Mouse (Mus musculus) mesoderm, embryonic 11.5 days (tissue): ENCODE measurements at regions not wholly inside any gene's neighbourhood (a gene's known extent, or its start where the extent isn't known, plus 50 kb on each side); places are given as distances from the start of the nearest gene placed in this dataset.
A peak's percentile ranks its signal among the peaks of the same experiment; 100 is the strongest.

Source experiments
- DNase-seq: peaks from one replicate; pipeline ENCODE4 v3.0.0-alpha.2; 2012; ENCODE audit warnings: low read depth, low spot score

DNA sequence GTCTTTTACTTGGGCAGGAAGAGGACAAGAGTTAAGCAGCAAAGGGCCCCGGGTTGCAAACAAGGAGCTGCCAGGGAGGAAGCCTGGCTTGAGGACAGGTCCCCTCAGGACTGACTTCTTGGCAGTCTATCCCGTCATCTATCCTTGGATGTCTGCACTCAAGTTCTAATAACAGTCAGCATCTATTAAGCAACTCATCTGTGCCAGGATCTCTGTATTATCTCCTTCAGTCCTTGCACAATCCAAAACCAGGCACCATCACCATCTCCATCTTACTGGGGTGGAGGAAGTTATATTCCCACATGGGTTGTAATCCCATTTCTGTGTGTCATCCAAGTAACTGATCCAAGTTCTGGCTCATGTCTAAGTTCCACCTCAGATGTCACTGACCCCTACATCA, 87.1 kb upstream of the Lifr start:
- DNase-seq: no peak

DNA sequence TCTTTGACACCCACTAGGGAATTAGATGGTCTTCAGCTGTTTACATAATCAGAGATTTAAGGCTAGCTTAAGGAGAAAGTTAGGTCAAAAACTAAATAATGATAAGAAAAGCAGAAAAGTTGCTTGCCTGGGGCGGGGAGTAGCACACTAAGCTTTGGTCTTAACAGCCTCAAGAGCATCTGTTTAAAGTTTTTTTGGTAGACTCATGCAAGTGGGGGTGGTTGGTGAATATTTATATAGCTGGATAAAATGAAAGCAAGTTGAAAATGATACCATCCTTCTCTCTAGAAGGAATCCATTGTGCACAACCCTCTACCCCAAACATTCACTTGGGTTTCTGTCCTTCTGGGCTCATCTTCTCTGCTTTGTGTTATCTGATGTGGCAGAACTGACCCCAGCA, 85.3 kb upstream of the Lifr start:
- no peak for DNase-seq

DNA sequence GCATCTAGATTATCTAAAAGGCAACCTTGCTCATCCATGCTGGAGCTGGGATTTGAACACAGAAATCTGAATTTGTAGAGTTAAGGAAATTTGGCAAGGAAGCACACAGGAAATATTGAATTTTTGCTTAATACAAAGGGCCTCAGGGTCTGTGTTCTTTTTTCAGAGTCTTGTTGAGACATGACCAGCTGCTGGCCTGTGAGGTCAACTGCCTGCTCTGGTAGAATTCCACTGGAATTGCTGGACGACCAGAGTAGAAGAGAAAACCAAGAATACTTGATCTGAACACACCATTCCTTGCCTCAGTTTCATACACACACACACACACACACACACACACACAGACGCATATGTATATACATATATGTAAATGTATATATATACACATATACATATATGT, 84.1 kb upstream of the Lifr start:
- DNase-seq: no peak

DNA sequence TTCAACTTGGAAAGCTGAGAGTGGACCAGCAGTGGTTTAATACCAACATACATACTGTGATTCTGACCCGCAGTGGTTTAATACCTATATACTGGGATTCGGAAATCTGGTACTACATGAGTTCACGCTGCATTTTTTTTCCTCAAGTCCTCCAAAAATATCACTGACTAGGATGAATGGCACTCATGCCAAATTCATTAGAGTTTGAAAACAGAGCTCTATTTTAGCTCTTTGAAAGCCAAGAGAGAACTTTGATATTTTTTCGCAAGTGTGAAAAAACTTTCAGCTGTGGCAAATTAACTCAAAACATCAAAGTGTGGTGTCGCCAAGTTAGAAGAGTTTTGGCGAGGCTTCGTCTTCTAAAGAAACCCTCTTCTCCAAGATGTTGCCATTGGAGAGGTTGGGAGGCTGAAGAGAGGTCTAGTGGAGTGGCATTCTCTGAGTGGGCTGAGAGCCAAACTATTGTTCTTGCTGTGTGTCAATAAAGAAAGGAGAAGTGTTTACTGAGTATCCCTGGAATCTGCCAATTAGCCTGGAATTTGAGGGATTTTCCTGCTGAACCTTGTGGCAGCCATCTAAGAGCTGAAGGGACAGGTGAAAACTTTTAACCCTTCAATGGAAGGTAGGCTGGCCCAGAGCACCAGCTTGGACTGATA, 81.6 kb upstream of the Lifr start:
- no peak for DNase-seq

DNA sequence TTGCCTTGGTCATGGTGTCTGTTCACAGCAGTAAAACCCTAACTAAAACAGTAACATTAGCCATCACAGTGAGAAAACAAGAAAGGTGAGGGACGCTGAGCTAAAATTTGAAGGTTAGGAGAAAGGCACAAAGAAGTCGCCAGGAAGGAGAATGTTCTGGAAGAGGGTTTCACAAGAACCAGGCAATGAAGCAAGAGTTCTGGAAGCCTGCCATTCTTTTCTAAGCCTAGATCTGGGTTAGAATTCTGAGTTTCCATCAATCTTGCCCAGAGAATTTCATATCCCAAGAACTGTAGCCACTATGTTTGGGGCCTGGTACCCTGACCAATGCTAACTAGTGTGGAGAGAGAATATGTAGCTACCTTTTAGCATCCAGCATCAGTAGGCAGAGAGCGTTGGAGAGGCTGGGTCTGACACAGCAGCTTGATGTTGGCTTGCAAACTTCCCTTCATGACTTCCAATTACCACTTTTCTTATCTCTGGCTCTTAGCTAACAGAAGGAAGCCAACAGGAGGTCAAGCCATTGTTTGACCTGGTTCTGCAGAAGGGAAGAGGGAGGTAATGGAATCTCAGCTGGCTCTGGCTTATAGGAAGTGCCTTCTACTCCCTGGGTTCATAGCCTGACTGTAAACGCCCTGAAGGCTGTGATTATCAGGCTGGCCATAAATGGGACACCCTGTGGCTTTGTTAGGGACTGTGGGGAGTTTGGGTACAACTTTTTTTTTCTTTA, 79.3 kb upstream of the Lifr start:
- no peak for DNase-seq

DNA sequence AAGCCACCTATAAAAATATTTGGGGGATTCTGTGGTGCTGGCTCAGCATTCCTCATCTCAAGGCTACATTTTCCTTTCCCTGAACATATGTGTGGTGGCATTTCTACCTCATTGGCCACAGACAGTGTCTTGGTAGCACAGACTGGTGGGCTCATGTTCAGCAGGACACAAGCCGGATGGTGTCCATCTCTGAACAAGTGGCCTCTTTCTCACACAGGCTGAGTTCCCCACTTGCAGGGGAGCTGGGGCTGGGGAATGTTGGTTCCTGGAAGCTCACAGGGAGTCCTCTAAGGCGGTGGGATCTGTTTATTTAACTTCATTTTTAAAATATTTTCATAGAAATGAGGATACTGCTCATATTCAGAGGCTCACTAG, 78.7 kb upstream of the Lifr start:
- DNase-seq: no peak

DNA sequence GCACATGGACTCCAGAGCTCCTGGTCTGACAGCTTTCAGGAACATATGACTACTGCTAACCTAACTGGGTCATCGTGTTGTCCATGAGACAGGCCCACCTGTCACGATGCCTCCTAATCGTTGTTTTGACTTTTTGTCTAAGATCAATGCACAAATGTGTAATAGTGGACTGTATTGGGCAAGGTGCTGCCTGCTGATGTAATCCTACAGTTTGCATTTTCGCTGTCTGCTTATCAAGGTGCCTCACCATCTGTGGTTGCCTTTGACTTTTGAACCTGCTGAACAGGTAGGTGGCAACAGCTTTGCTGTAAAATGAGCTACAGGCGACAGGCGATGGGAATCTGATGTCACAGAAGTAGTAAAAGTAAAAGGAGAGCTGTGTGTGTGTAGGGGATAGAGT, 78.0 kb upstream of the Lifr start:
- DNase-seq: no peak

DNA sequence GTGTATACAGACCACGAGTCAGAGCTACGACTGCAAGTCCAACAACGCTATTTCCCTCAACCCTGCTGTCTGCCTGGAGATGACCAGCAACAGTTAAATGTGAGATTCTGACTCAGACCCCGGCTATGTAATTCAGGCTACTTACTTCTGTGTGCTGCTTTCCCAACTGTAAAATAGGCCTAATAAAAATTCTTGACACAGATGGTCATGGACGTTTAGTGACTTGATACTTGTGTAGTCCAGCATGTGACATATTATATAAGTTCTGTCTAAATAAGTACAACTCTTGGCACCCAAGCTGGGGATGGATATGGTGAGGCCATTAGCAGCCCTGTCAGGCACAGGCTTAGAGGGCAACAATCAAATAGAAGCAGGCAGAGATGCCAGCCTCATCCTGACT, 77.4 kb upstream of the Lifr start:
- no peak for DNase-seq

DNA sequence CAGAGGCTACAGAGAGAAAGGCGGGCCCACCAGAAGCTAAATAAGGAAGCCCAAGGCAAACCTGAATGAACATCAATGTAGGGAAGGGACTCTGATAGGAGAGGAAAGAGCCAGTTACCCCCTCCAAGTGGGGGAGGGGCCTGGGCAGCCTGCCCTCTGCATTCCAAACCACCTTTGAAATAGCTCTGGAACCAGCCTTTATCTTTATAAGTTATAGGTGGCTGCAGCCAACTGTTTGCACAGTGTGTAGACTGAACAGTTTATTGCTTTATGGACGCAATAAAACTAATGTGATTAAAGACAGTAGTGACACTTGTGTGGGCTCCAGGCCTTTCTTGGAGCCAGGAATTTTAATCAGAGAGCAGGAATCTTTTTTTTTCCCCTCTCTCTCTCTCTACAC, 75.4 kb upstream of the Lifr start:
- peak; percentile 34 for DNase-seq

DNA sequence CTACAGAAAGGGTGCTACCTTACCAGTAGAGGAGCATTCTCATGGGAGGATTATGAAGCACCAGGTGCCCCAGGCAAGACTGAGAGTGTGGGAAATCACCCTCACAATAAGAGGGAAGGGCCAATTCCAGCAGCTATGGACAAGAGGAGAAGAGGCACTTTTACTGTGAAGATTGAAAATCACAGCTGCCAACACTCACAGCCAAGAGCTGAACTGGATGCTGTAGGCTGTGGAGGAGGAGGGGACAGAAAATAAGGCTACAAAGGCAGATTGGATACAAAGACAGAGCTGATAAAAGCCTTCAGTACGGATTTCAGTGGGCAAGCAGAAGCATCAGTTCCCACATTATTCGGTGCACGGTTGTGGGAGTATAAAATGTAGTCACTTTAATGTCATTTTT, 74.4 kb upstream of the Lifr start:
- DNase-seq: no peak

DNA sequence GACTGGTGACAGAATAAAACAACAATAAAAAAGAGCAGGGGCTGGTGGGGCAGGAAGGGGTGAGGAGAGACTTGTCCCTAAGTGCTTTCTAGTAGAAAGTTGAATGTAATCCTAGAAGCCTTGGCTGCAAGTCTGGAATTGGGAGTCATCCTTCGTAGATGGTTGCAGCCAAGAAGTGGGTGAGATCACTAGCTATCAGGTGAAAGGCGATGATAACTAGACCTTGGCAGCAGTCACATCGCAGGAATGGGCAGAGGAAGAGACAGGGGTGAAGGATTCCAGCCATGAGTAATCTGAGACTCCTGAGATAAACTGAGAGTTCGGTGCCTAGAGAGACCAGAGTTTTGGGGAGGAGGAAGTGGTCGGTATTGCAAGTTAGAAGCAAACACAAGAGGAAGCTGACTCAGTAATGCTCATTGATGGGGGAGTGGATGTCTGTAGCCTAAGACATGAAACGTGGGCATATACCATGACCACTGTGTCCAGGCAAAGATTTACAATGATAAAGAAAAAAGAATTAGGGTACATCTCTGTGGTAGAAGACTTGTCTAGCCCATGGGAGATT, 73.1 kb upstream of the Lifr start:
- no peak for DNase-seq

DNA sequence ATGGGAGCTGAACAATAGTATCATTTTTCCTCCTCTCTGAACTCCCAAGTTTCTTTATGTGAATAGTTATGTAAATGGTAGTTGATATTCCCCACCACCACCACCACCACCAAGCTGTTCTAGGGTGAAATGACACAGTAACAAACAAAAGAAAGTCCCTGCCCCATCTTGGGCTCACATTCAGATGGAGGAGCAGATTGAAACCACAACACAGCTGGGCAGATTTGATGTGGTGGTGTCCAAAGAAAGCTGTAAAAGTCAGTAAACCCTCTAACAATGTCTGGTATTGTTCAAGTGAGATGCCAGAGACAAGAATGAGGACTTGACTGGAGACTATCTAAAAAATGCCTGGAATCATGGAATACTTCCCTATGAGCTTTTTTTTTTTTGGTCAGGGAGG, 67.8 kb upstream of the Lifr start:
- DNase-seq: no peak

DNA sequence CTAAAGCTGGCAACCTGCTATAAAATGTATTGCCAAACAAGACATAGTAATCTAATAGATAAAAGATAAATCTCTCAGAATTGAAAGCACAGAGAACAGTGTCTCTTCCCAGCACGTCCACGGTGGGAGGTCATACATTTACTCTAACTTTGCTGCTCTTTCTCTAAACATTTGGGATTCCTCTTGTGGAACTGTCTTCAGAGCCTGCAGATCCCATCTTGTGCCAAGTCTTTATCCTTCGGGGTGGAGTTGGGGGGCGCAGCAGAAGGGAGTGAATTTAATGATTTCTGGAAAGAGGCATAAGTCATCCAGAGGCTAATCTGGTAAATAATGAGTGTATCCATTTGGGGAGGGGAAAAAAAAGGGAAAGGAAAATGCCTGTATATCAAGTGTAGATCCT, 65.2 kb upstream of the Lifr start:
- DNase-seq: no peak

DNA sequence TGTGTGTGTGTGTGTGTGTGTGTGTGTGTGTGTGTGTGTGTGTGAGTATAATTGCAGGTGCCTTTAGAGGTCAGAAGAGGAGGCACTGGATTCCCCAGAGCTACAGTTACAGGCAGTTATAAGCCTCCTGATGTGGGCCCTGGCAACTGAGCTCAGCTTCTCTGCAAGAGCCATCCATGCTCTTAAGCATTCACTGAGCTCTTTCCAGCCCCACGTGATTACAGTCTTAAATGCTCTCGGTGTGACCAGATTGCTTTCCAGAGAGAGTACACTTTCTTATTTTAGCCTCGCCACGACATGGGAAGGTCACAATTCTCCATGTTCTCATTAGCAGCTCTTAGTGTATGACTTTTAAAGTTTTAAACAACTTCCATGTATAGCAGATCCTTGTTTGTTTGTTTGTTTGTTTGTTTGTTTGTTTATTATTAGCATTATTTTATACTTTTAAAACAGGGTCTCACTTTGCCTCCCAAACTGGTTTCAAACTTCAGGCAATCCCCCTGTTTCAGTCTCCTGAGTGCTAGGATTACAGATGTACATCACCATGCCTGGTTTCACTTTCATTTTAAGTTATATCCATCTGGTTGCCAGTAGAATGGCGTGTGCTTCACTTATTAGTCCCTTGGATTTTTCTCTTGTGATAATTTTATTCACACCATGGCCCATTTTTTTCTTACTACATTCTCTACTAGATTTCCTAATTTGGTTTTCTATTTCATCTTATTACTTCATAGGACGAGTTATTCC, 58.9 kb upstream of the Lifr start:
- DNase-seq: no peak

DNA sequence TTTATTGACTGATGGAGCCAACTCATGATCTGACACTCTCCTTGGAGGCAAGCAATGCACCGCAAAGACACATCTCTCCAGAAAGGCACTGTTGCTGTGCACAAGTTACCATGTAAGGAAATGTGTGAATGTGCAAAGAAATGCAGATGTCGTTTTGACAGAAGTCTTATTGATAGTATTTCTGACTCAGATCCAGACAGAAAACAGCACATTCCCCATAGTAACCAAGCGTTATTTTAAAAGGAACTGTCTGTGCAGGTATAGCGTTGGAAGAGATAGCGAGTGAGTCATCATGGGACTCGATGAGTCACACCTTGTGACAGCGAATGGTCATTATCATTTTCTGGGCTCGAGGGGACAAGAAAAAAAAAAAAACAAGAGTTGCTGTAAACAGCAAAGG, 52.9 kb upstream of the Lifr start:
- DNase-seq: no peak

DNA sequence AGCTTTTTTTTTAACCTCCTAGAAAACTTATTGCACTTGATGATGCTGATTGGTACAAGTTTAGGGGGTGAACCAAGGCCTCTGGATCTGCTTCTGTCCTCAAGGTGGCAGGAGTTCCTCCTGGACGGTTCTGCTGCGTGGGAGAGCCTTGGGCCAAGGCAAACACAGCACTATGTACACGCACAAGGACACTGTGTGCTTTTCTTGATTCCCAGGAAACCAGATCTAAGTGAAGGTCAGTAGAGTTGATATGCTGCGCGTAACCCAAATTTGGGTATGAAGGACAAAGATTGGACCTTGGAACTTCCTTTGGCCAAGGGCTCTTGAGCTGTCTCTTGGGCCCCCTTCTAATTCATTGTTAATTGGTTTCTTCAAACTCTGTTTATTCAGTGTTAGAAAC, 51.3 kb upstream of the Lifr start:
- DNase-seq: no peak

DNA sequence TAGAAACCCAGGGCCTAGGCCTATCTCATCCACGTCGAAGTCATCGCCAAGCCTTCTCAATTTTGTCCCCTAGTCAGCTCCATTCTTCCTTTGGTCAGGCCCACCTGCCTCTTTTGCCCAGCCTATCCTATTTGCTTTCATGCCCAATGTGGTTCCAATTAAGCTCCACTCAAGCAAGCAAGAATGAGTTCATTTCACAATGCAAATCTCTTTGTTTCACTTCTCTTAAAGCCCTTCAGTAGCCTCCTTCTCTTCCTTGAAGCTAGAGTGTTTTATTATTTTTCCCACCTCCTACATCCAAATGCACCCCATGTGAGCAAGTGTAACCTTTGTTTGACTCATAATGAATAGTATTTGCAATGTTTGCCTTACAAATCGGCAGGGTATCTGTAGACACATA, 50.6 kb upstream of the Lifr start:
- no peak for DNase-seq
